Mouse (Mus musculus) testis, adult 2 months (tissue): ENCODE results near the gene Itgb1.

Source experiments
- CTCF ChIP-seq: fragments of 200-500 bp; IDR thresholded peaks from 2 replicates; pipeline ENCODE4 v1.5.1; 2012; ENCODE audit warnings: low read depth, mild to moderate bottlenecking, inconsistent platforms, low read length, moderate library complexity; ENCODE audit not compliant: control insufficient read depth, insufficient read depth, insufficient replicate concordance
- POLR2A ChIP-seq: fragments of 200-500 bp; IDR thresholded peaks from 2 replicates; pipeline ENCODE4 v1.6.1; 2012; ENCODE audit warnings: low read depth, mild to moderate bottlenecking, inconsistent platforms, low read length, moderate library complexity; ENCODE audit not compliant: control insufficient read depth

GRCm38 (mm10) chr8:128646456-128646855 is 39.0 kb upstream of the Itgb1 start:
- TF ChIP-seq CTCF (no peak), POLR2A (no peak)
